Mouse (Mus musculus): ENCODE data around the gene Slc16a8.

DNA sequence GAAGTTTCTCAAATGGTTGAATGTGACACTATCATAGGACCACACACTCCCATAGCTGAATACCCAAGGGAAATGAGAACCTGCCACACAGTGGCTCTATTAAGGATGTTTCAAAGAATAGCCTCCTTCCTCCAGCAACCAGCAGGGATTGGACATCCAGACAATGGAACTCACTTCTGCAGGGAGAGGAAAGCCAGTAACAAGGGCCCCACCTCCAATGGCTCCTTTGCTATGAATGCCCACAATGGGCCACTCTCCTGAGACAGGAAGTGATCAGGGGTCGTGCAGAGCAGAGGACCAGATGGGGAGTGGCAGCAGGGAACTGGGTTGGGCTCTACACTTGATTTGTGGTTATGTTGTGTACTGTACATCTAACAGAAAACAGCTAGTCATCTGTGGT lies 14.0 kb upstream of the Slc16a8 start:
- TF ChIP-seq CTCF (conservative IDR thresholded peaks at IDR 0.05; ENCODE audit: low read length) (no peak), POU5F1 (IDR thresholded peaks at IDR 0.05; ENCODE audit: borderline replicate concordance, low read length) (no peak)
